Mouse (Mus musculus) MEL (cell line): ENCODE measurements around the gene Atf7. TPM values are rescaled to one million over a fixed set of nuclear protein-coding genes. Genes with fewer than 3 reads are reported as not detected.

Source experiments
- DNase-seq: peaks from one replicate; pipeline ENCODE4 v3.0.0; 2011; ENCODE audit warnings: low read depth, low spot score
- H3K27ac ChIP-seq: 2 replicates; pipeline ENCODE4 v1.5.1; 2012; ENCODE audit warnings: low read depth, mild to moderate bottlenecking, control low read depth, low read length, moderate library complexity; ENCODE audit not compliant: control insufficient read depth
- H3K27me3 ChIP-seq, 2 experiments: fragments of 150-350 bp in 1 of 2; sonication (generic) in 1 of 2; 2 replicates each; pipeline ENCODE4 v1.6.1; 2012; ENCODE audit warnings: low read length in 2 of 2, mild to moderate bottlenecking in 2 of 2, improper control_type of control experiment in 1 of 2, moderate library complexity in 1 of 2; ENCODE audit not compliant: insufficient read depth in 2 of 2, control insufficient read depth in 1 of 2
- H3K36me3 ChIP-seq, 2 experiments: 2 replicates each; pipeline ENCODE4 v1.6.1; 2012 to 2014; ENCODE audit warnings: low read length in 2 of 2, improper control_type of control experiment in 1 of 2, inconsistent platforms in 1 of 2, mild to moderate bottlenecking in 1 of 2; ENCODE audit not compliant: insufficient read depth in 2 of 2, control insufficient read depth in 1 of 2
- H3K4me1 ChIP-seq, 2 experiments: fragments of 150-350 bp in 1 of 2; sonication (generic) in 1 of 2; 2 replicates each; pipeline ENCODE4 v1.6.1; 2012; ENCODE audit warnings: low read length in 2 of 2, improper control_type of control experiment in 1 of 2, mild to moderate bottlenecking in 1 of 2; ENCODE audit not compliant: insufficient read depth in 2 of 2, control insufficient read depth in 1 of 2
- H3K4me3 ChIP-seq, 2 experiments: fragments of 150-350 bp in 1 of 2; sonication (generic) in 1 of 2; 2 replicates each; pipeline ENCODE4 v1.5.1; 2012; ENCODE audit warnings: low read depth in 2 of 2, low read length in 2 of 2, mild to moderate bottlenecking in 2 of 2, moderate library complexity in 2 of 2, control low read depth in 1 of 2, improper control_type of control experiment in 1 of 2; ENCODE audit not compliant: control insufficient read depth in 1 of 2, insufficient read depth in 1 of 2
- H3K79me2 ChIP-seq: 2 replicates; pipeline ENCODE4 v1.6.1; 2012; ENCODE audit warnings: mild to moderate bottlenecking, low read length, moderate library complexity; ENCODE audit not compliant: control insufficient read depth, poor library complexity, insufficient read depth
- H3K9ac ChIP-seq: 2 replicates; pipeline ENCODE4 v1.6.1; 2012; ENCODE audit warnings: low read depth, mild to moderate bottlenecking, control low read depth, low read length, moderate library complexity; ENCODE audit not compliant: control insufficient read depth, poor library complexity, severe bottlenecking
- H3K9me3 ChIP-seq: fragments of 150-350 bp; sonication (generic); replicated peaks from 2 replicates; pipeline ENCODE4 v1.6.1; 2012; ENCODE audit warnings: mild to moderate bottlenecking, low read length, improper control_type of control experiment, moderate library complexity; ENCODE audit not compliant: insufficient read depth
- BHLHE40 ChIP-seq: IDR thresholded peaks from 2 replicates; pipeline ENCODE4 v1.6.1; 2012; ENCODE audit warnings: low read depth, mild to moderate bottlenecking, inconsistent platforms, low read length, improper control_type of control experiment, borderline replicate concordance
- CHD1 ChIP-seq: IDR thresholded peaks from 2 replicates; pipeline ENCODE4 v1.6.1; 2012; ENCODE audit warnings: low read depth, mild to moderate bottlenecking, inconsistent platforms, low read length, improper control_type of control experiment
- E2F4 ChIP-seq: IDR thresholded peaks from 2 replicates; pipeline ENCODE4 v1.6.1; 2011; ENCODE audit warnings: low read depth, low read length, improper control_type of control experiment, borderline replicate concordance
- ELF1 ChIP-seq: IDR thresholded peaks from 2 replicates; pipeline ENCODE4 v1.6.1; 2014; ENCODE audit warnings: low read depth, mild to moderate bottlenecking, inconsistent platforms, low read length, improper control_type of control experiment, moderate library complexity
- EP300 ChIP-seq, 2 experiments: IDR thresholded peaks; 2 replicates each; pipeline ENCODE4 v1.6.1; 2011; ENCODE audit warnings: improper control_type of control experiment in 2 of 2, low read length in 2 of 2, low read depth in 1 of 2, mild to moderate bottlenecking in 1 of 2
- GABPA ChIP-seq: IDR thresholded peaks from 2 replicates; pipeline ENCODE4 v1.6.1; 2012; ENCODE audit warnings: low read depth, mild to moderate bottlenecking, inconsistent platforms, low read length, improper control_type of control experiment, moderate library complexity
- HCFC1 ChIP-seq: IDR thresholded peaks from 2 replicates; pipeline ENCODE4 v1.6.1; 2012; ENCODE audit warnings: low read depth, mild to moderate bottlenecking, inconsistent platforms, low read length, improper control_type of control experiment, moderate library complexity
- JUND ChIP-seq: IDR thresholded peaks from 2 replicates; pipeline ENCODE4 v1.6.1; 2011; ENCODE audit warnings: low read depth, mild to moderate bottlenecking, improper control_type of control experiment, low read length
- MAFK ChIP-seq: IDR thresholded peaks from 2 replicates; pipeline ENCODE4 v1.6.1; 2011; ENCODE audit warnings: low read depth, mild to moderate bottlenecking, low read length, improper control_type of control experiment, borderline replicate concordance
- MAX ChIP-seq: IDR thresholded peaks from 2 replicates; pipeline ENCODE4 v1.6.1; 2011; ENCODE audit warnings: low read length, improper control_type of control experiment
- MXI1 ChIP-seq: IDR thresholded peaks from 2 replicates; pipeline ENCODE4 v1.6.1; 2011; ENCODE audit warnings: mild to moderate bottlenecking, low read depth, low read length, improper control_type of control experiment
- MYB ChIP-seq: IDR thresholded peaks from 2 replicates; pipeline ENCODE4 v1.6.1; 2011; ENCODE audit warnings: mild to moderate bottlenecking, low read depth, low read length, improper control_type of control experiment
- MYC ChIP-seq: IDR thresholded peaks from 2 replicates; pipeline ENCODE4 v1.6.1; 2011; ENCODE audit warnings: low read depth, mild to moderate bottlenecking, low read length, improper control_type of control experiment, moderate library complexity
- NELFE ChIP-seq: IDR thresholded peaks from 2 replicates; pipeline ENCODE4 v1.6.1; 2011; ENCODE audit warnings: low read depth, low read length, improper control_type of control experiment
- NRF1 ChIP-seq: IDR thresholded peaks from 2 replicates; pipeline ENCODE4 v1.6.1; 2014; ENCODE audit warnings: low read depth, mild to moderate bottlenecking, inconsistent platforms, low read length, improper control_type of control experiment, moderate library complexity; ENCODE audit not compliant: poor library complexity, insufficient read depth, severe bottlenecking
- POLR2A ChIP-seq, 2 experiments: IDR thresholded peaks; 2 replicates each; pipeline ENCODE4 v1.6.1; 2011 to 2012; ENCODE audit warnings: low read length in 2 of 2, mild to moderate bottlenecking in 2 of 2, control low read depth in 1 of 2, improper control_type of control experiment in 1 of 2, low read depth in 1 of 2, moderate library complexity in 1 of 2; ENCODE audit not compliant: control insufficient read depth in 1 of 2, insufficient read depth in 1 of 2, poor library complexity in 1 of 2
- POLR2AphosphoS2 ChIP-seq: IDR thresholded peaks from 2 replicates; pipeline ENCODE4 v1.6.1; 2011; ENCODE audit warnings: low read length, improper control_type of control experiment
- POLR2AphosphoS5 ChIP-seq: IDR thresholded peaks from 2 replicates; pipeline ENCODE4 v1.6.1; 2012; ENCODE audit warnings: low read depth, borderline replicate concordance, mild to moderate bottlenecking, inconsistent platforms, low read length, moderate library complexity, mixed read lengths
- RAD21 ChIP-seq: IDR thresholded peaks from 2 replicates; pipeline ENCODE4 v1.6.1; 2011; ENCODE audit warnings: mild to moderate bottlenecking, low read depth, low read length, improper control_type of control experiment
- RCOR1 ChIP-seq: IDR thresholded peaks from 2 replicates; pipeline ENCODE4 v1.6.1; 2012; ENCODE audit warnings: low read depth, mild to moderate bottlenecking, inconsistent platforms, low read length, improper control_type of control experiment
- SIN3A ChIP-seq: IDR thresholded peaks from 2 replicates; pipeline ENCODE4 v1.6.1; 2012; ENCODE audit warnings: low read length, improper control_type of control experiment, inconsistent platforms
- SMC3 ChIP-seq: IDR thresholded peaks from 2 replicates; pipeline ENCODE4 v1.6.1; 2011; ENCODE audit warnings: low read depth, low read length, improper control_type of control experiment
- TCF12 ChIP-seq: IDR thresholded peaks from 2 replicates; pipeline ENCODE4 v1.6.1; 2014; ENCODE audit warnings: low read depth, mild to moderate bottlenecking, inconsistent platforms, low read length, improper control_type of control experiment, moderate library complexity
- UBTF ChIP-seq: IDR thresholded peaks from 2 replicates; pipeline ENCODE4 v1.6.1; 2012; ENCODE audit warnings: low read depth, mild to moderate bottlenecking, inconsistent platforms, low read length, improper control_type of control experiment, moderate library complexity, borderline replicate concordance; ENCODE audit not compliant: insufficient read depth
- USF1 ChIP-seq: IDR thresholded peaks from 2 replicates; pipeline ENCODE4 v1.6.1; 2014; ENCODE audit warnings: low read depth, mild to moderate bottlenecking, inconsistent platforms, low read length, improper control_type of control experiment, moderate library complexity
- ZKSCAN1 ChIP-seq: IDR thresholded peaks from 2 replicates; pipeline ENCODE4 v1.6.1; 2012; ENCODE audit warnings: low read depth, mild to moderate bottlenecking, inconsistent platforms, low read length, improper control_type of control experiment, moderate library complexity
- ZMIZ1 ChIP-seq: IDR thresholded peaks from 2 replicates; pipeline ENCODE4 v1.6.1; 2012; ENCODE audit warnings: low read depth, mild to moderate bottlenecking, inconsistent platforms, low read length, improper control_type of control experiment, moderate library complexity
- ZNF384 ChIP-seq: IDR thresholded peaks from 2 replicates; pipeline ENCODE4 v1.6.1; 2012; ENCODE audit warnings: low read depth, mild to moderate bottlenecking, inconsistent platforms, low read length, improper control_type of control experiment
- polyA plus RNA-seq, 2 experiments: library from polyadenylated mRNA; stranded (reverse) in 1 of 2; unstranded in 1 of 2; fragments of >175 nt in 1 of 2; fragments of >200 nt in 1 of 2; gene quantifications; 2 replicates each; pipeline versions ENCODE4 v1.2.1 to v1.2.4; 2012; ENCODE audit warnings: low replicate concordance in 2 of 2, low read depth in 1 of 2; ENCODE audit not compliant: insufficient read length in 2 of 2, insufficient read depth in 1 of 2, missing spikeins in 1 of 2
- total RNA-seq: library from RNA; depleted of rRNA; stranded (reverse); fragments of 300-350 nt; gene quantifications from 2 replicates; pipeline ENCODE4 v1.2.3, GENCODE M21; 2012

The Atf7 gene
- total and polyA plus RNA-seq, 3 experiments: 12.8 to 49.6 TPM; not detected in 1

- TF ChIP-seq RAD21 (no peak), JUND (no peak)
- TF ChIP-seq, all 39 proteins: peak for 15
Measured at GRCm38 (mm10) chr15:102506464-102506830, 118.8 kb downstream of the Atf7 start (continued).

GRCm38 (mm10) chr15:102505770-102506463, 119.3 kb downstream of the Atf7 start:
- peaks cover 7 to 14% of the 10 kb centered on the region in 2 experiments for H3K36me3 ChIP-seq

GRCm38 (mm10) chr15:102505073-102505769, 120.0 kb downstream of the Atf7 start:
- H3K4me1 ChIP-seq: peaks cover 7 to 18% of the 10 kb centered on the region in 2 experiments
- no peaks in the 10 kb centered on the region for H3K27me3 ChIP-seq
- peaks cover 13 to 16% of the 10 kb centered on the region in 2 experiments for H3K36me3 ChIP-seq
- H3K27ac ChIP-seq: no peak overlapping the region
- H3K9ac ChIP-seq: no peak overlapping the region
- no peak for DNase-seq
- no peaks in the 10 kb centered on the region for H3K9me3 ChIP-seq
- no peaks in the 10 kb centered on the region for H3K79me2 ChIP-seq
- TF ChIP-seq MYB: no peak
- no peak for TF ChIP-seq NRF1
- no peak; the same call in 1 of the 2 replicates for TF ChIP-seq POLR2AphosphoS5
- no peak for TF ChIP-seq UBTF
- TF ChIP-seq GABPA: no peak
- TF ChIP-seq SIN3A: no peak
- no peak for TF ChIP-seq MAFK
- TF ChIP-seq ZMIZ1: peak; percentile 40
- no peak for TF ChIP-seq EP300 (IDR thresholded peaks at IDR 0.05; ENCODE audit: low read depth in 1 of 2, low read length in 2 of 2)
- no peak for TF ChIP-seq SMC3
- no peak for TF ChIP-seq RAD21
- TF ChIP-seq CHD1: no peak
- TF ChIP-seq POLR2A (IDR thresholded peaks at IDR 0.05; ENCODE audit: control insufficient read depth in 1 of 2, insufficient read depth in 1 of 2, low read depth in 1 of 2, low read length in 2 of 2, poor library complexity in 1 of 2): peak in 1 of 2 experiments; percentile 37; a peak in 1 of 4 replicates
- no peak for TF ChIP-seq HCFC1
- TF ChIP-seq ELF1: no peak
- TF ChIP-seq E2F4: no peak
- no peak for TF ChIP-seq TCF12
- TF ChIP-seq ZNF384: no peak
- no peak for TF ChIP-seq NELFE
- no peak for TF ChIP-seq MYC
- TF ChIP-seq POLR2AphosphoS2: peak; percentile 46
- TF ChIP-seq MAX: no peak
- TF ChIP-seq RCOR1: no peak
- no peak for TF ChIP-seq USF1
- no peak overlapping the region for H3K4me3 ChIP-seq

More at GRCm38 (mm10) chr15:102505770-102506463, 119.3 kb downstream of the Atf7 start:
- Histone ChIP-seq H3K9ac (no peak overlapping the region), H3K27ac (peak overlapping the region; percentile 33), H3K4me1 (peaks cover 7 to 22% of the 10 kb centered on the region in 2 experiments), H3K9me3 (no peaks in the 10 kb centered on the region), H3K79me2 (no peaks in the 10 kb centered on the region), H3K27me3 (no peaks in the 10 kb centered on the region), H3K4me3 (no peak overlapping the region)
- TF ChIP-seq BHLHE40: 0 out of 2 replicates have a peak, but pooled peaks have one; percentile 39
- no peak for TF ChIP-seq MXI1
- TF ChIP-seq POLR2AphosphoS2: peak; percentile 19; the same call in 1 of the 2 replicates
- no peak for TF ChIP-seq RAD21
- TF ChIP-seq ZKSCAN1: 0 out of 2 replicates have a peak, but pooled peaks have one; percentile 11
- peak; percentile 42 for DNase-seq
